Mouse (Mus musculus) erythroblast, embryonic 14.5 days (primary cell): ENCODE data around the gene Nlrc4. TPM values are rescaled to one million over a fixed set of nuclear protein-coding genes. Genes with fewer than 3 reads are reported as not detected.
"Not testable (repeated sequence)": the region's sequence is repeated elsewhere in the genome, so short reads cannot be mapped to it uniquely, and the experiment has no call there.

Experiments used
- H3K27me3 ChIP-seq: 2 replicates; pipeline ENCODE4 v1.6.1; 2012; ENCODE audit warnings: inconsistent platforms; ENCODE audit not compliant: control insufficient read depth
- H3K36me3 ChIP-seq: 2 replicates; pipeline ENCODE4 v1.6.1; 2012; ENCODE audit warnings: mild to moderate bottlenecking, inconsistent platforms; ENCODE audit not compliant: control insufficient read depth
- H3K4me1 ChIP-seq: 2 replicates; pipeline ENCODE4 v1.6.1; 2012; ENCODE audit warnings: inconsistent platforms; ENCODE audit not compliant: control insufficient read depth
- H3K4me3 ChIP-seq: replicated peaks from 2 replicates; pipeline ENCODE3; 2012; ENCODE audit warnings: moderate library complexity, mild to moderate bottlenecking, inconsistent platforms
- H3K9me3 ChIP-seq: 2 replicates; pipeline ENCODE4 v1.6.1; 2012; ENCODE audit warnings: low read length, inconsistent platforms, mixed read lengths; ENCODE audit not compliant: control insufficient read depth
- GATA1 ChIP-seq: IDR thresholded peaks from 2 replicates; pipeline ENCODE4 v1.6.1; 2012; ENCODE audit warnings: low read length, inconsistent platforms, mixed read lengths
- TAL1 ChIP-seq: IDR thresholded peaks from 3 replicates; pipeline ENCODE4 v1.6.1; 2012; ENCODE audit warnings: low read length, inconsistent platforms, mixed read lengths
- polyA plus RNA-seq: library from polyadenylated mRNA; stranded (reverse); fragments of >175 nt; gene quantifications from 2 replicates; pipeline ENCODE4 v1.2.3, GENCODE M21; 2012

The Nlrc4 gene
- not detected in 2 replicates for polyA plus RNA-seq

DNA sequence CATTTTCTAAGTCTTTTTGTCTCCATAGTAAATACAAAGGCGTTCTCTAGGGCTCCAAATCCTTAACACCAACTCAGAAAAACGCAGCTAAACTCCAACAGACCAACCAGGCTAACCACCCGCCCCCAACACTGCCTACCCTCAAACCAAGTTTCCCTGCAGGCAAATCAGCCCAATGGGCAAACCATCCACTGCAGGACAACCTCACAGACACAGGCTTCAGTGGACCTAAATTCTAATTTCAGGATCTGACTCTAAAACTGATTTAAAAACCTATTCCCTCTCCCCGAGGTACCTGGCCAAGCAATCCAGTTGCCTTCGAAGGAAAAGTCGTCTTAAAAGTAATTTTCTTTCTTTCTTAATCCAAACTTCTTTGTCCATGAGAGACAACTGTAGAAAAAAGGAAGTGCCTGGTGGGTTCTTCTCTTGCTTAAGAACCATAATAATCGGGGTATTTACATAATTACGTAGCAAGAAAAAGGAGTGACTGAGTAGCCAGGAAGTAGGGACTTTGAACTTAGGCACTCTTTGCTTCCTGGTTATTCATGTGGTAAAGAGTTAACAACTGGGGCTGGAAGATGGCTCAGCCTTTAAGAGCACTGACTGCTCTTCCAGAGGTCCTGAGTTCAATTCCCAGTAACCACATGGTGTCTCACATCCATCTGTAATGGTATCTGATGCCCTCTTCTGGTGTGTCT, at the start of gene Nlrc4:
Nlrc4 (minus strand) TSS at position 432 of the 698 bp plus-strand sequence.
- H3K9me3 ChIP-seq: no peaks in the 10 kb centered on the region
- TF ChIP-seq TAL1: no peak
- TF ChIP-seq GATA1: no peak
- H3K4me1 ChIP-seq: no peaks in the 10 kb centered on the region
- no peaks in the 10 kb centered on the region for H3K27me3 ChIP-seq
- H3K36me3 ChIP-seq: no peaks in the 10 kb centered on the region
- no peak within 1 kb of the TSS for H3K4me3 ChIP-seq

DNA sequence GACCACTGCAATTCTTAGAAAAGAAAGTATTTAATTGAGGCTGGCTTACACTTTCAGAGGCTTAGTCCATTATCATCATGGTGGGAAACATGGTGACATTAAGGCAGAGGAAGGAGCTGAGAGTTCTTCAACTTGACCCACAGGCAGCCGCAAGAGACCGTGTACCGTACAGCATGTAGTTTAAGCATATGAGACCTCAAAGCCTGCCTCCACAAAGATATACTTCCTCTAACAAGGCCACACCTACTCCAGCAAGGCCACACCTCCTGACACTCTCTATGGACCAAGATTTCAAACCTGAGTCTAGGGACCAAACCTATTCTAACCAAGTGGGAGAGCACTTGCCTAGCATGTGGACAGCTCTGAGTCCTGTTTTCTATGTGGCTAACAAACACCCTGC, 49.7 kb upstream of the Nlrc4 start:
- TF ChIP-seq TAL1 (no peak), GATA1 (no peak)

DNA sequence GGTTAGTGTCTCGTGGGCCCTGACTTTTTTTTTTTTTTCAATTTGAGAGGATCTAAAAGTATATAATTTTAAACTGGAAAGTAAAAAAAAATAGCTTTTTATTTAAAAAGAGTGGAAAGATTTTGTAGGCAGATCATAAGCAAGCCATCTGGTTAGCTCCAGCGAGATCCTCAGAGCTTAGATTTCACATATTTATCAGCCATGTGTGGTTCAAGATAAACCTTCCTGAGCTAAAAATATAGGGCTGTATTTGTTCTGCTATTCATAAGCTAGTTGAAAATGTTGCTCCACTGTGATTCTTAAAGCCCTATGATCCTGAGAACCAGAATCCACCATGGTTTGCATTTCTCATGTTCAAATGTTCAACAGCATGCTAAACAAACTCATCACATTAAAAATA, 49.0 kb upstream of the Nlrc4 start:
- H3K4me3 ChIP-seq: no peak overlapping the region
- no peak for TF ChIP-seq GATA1
- TF ChIP-seq TAL1: no peak
- no peaks in the 10 kb centered on the region for H3K27me3 ChIP-seq
- H3K4me1 ChIP-seq: peaks cover 7% of the 10 kb centered on the region
- no peaks in the 10 kb centered on the region for H3K9me3 ChIP-seq
- H3K36me3 ChIP-seq: no peaks in the 10 kb centered on the region

More for the DNA sequence above, 49.7 kb upstream of the Nlrc4 start:
- no peaks in the 10 kb centered on the region for H3K27me3 ChIP-seq
- H3K4me3 ChIP-seq: no peak overlapping the region
- no peaks in the 10 kb centered on the region for H3K9me3 ChIP-seq
- H3K4me1 ChIP-seq: peaks cover 7% of the 10 kb centered on the region
- no peaks in the 10 kb centered on the region for H3K36me3 ChIP-seq

DNA sequence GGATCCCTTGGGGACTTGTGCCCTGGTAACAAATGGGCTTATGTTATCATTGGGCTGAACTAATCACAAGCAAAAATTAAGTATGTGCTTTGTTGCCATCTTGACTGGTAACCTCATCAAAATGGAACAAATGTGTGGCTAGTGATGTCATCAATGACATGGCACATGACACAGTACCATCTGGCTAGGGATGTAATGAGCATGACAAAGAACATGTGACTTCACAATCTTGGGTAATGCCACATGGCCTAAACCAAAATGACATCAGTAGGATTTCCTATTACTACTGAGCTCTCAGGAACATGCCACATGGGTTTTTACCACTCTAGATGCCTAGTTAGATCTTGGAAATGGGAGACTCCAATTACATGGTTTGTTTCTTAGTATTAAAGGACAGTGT, 42.1 kb upstream of the Nlrc4 start:
- Histone ChIP-seq H3K9me3 (no peaks in the 10 kb centered on the region), H3K36me3 (peaks cover 55% of the 10 kb centered on the region), H3K4me3 (no peak overlapping the region), H3K27me3 (no peaks in the 10 kb centered on the region), H3K4me1 (no peaks in the 10 kb centered on the region)
- TF ChIP-seq GATA1 (no peak), TAL1 (no peak)

DNA sequence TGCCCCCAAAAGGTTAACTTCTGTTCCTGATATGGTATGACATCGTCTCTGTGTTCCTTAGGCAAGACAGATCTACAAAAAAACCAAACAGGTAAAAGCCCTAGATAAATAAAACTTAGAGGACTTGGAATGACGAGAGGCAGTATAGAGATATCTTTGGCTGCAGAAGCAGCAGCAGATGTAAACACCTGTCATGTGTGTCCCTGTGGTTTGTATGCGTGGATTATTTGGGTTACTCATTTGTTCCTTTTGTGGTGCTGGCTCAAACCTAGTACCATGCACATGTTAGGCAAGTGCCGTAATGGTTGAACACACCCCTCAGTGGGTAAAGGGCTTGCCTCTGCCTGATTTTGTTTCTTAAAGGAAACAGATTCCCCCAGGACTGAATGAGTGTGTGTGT, 41.3 kb upstream of the Nlrc4 start:
- Histone ChIP-seq H3K27me3 (no peaks in the 10 kb centered on the region), H3K9me3 (no peaks in the 10 kb centered on the region), H3K4me1 (no peaks in the 10 kb centered on the region), H3K36me3 (peaks cover 63% of the 10 kb centered on the region), H3K4me3 (no peak overlapping the region)
- TF ChIP-seq GATA1 (no peak), TAL1 (no peak)

DNA sequence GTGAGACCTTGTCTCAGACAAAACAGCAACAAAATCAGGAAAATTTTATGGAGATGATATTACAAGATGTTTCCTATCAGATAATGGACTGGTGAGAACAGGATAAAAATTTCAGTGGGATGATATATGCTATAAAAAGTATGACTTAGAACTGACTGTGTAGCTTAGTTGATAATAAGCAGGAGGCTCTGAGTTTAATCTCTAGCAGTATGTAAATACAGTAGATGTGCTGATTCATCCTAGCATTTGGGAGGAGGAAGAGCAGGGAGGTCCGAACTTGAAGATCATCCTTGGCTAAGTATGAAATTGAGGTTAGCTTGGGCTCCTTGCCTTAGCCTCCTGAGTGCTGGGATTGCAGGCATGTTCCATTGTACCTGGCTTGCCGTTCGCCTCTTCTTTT, 32.6 kb upstream of the Nlrc4 start:
- Histone ChIP-seq H3K27me3 (peaks cover 4% of the 10 kb centered on the region; the same call in 1 of the 2 replicates), H3K4me1 (peaks cover 16% of the 10 kb centered on the region), H3K4me3 (peak overlapping the region; percentile 97), H3K36me3 (peaks cover 51% of the 10 kb centered on the region), H3K9me3 (no peaks in the 10 kb centered on the region)
- no peak for TF ChIP-seq TAL1
- TF ChIP-seq GATA1: peak; percentile 63

DNA sequence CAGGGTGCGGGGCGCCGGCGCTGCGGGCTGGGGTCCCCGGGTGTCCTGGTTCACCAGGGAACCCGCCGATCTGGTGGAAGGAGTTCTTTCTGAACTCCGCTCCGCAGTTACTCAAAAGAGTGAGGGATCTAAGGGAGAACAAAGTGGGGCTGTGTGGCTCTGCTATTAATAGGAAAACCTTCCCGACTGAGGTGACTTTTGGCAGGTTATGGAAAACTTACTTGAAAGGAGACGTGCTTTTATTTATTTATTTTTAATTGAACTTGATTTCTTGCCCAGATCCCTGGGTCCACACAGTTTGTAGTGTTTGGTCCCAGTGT, 30.9 kb upstream of the Nlrc4 start:
- peaks cover 9% of the 10 kb centered on the region for H3K27me3 ChIP-seq
- TF ChIP-seq GATA1: no peak
- TF ChIP-seq TAL1: no peak
- peaks cover 16% of the 10 kb centered on the region for H3K4me1 ChIP-seq
- peaks cover 34% of the 10 kb centered on the region for H3K36me3 ChIP-seq
- no peaks in the 10 kb centered on the region for H3K9me3 ChIP-seq
- H3K4me3 ChIP-seq: peak overlapping the region; percentile 97

DNA sequence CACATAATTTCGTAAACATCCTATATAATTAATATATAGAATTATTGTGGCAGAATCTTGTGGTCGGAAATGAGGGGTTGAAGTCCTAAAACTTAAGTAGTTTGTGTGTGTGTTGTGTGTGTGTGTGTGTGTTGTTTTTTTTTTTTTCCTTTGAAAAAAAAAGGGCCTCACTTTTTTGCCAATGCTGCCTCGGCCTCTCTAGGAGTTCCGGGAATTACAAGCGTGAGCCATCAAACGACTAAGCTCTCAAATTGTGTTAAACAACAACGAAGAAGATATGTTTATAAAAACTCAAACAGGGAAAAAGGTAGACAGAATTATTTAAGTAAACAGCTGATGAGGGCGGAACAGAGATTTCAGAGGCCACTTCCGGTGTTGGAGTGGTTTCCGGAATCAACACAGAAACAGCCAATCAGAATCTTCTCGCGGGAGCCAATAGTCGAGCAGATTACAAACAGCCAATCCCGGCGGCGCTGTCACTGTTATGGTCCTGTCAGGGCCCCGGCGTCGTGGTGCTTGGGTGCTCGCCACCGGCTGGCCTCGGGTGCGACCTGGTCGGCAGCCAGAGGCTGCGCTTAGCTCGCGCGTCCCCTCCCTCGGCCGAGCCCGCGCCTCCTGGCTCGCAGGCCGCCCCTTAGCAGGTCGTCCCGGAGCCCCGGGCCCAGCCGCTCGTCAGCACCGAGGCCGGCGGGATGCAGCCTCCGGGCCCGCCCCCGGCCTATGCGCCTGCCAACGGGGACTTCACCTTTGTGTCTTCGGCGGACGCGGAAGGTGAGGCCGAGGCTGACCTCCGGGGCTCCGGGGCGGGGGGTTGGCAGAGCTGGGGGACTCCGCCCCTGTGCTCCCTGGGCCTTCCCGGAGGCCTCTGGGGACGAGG, 30.3 kb upstream of the Nlrc4 start, which contains the start of gene Yipf4:
Yipf4 (plus strand) TSS at position 470 of the 877 bp plus-strand sequence.
- Histone ChIP-seq H3K9me3 (no peaks in the 10 kb centered on the region), H3K4me1 (peaks cover 16% of the 10 kb centered on the region), H3K27me3 (peaks cover 10% of the 10 kb centered on the region), H3K4me3 (peak within 1 kb of the TSS; percentile 97), H3K36me3 (peaks cover 28% of the 10 kb centered on the region)
- TF ChIP-seq GATA1 (no peak), TAL1 (no peak)

DNA sequence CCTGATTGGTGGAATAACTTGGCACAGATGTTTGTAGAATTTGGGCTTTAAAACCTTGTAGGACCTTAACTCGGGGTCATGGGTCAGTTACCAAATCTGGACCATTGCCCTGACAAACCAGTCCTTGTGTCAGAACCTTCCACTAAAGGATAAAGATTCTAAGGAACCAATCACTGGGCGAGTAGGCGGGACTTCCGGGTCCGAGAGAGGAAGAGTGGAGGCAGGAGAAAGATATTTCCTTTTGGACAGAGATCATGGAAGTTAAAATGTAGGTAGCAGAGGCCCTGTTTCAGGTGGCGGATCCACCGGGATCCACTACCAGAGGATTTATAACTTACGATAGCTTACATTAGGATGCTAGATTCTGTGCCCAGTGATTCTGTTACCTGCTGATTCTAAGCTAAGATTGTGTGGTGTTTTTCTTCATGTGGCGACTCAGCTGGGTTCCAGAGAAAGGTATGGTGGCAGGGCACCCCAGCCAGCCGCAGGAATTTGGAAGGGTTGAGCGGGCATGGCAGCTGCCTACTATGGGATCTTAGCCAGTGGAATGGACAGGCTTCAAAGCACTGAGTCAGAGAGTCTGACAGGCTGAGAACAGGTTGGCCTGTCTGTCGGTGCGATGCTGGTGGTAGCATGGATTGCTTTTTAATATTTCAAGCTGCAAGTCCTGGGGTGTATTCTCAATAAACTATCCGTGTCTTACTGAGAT, 21.6 kb upstream of the Nlrc4 start:
- no peaks in the 10 kb centered on the region for H3K4me1 ChIP-seq
- H3K9me3 ChIP-seq: no peaks in the 10 kb centered on the region
- H3K36me3 ChIP-seq: no peaks in the 10 kb centered on the region
- H3K4me3 ChIP-seq: no peak overlapping the region
- peaks cover 5% of the 10 kb centered on the region for H3K27me3 ChIP-seq
- TF ChIP-seq GATA1 (no peak), TAL1 (no peak)

DNA sequence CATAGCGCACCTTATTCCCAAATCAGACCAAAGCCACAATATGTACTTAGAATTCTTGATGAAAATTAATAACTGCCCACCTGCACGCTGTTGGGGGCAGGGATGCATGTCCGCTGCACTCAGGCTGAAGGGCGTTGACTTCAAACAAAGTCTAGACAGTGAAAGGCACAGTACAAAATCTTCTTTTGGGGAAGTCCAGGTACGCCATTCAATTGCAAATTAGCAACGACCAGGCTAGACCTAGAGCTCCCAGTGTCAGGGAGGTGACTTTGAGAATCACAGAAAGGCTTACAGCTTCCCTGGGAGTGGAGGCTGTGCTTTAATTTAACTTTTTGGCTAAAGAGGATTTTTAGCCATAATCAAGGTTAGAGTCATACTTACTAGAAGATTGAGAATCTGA, 11.2 kb upstream of the Nlrc4 start:
- H3K4me3 ChIP-seq, H3K27me3 ChIP-seq, H3K36me3 ChIP-seq, H3K9me3 ChIP-seq, H3K4me1 ChIP-seq: not testable (repeated sequence)

DNA sequence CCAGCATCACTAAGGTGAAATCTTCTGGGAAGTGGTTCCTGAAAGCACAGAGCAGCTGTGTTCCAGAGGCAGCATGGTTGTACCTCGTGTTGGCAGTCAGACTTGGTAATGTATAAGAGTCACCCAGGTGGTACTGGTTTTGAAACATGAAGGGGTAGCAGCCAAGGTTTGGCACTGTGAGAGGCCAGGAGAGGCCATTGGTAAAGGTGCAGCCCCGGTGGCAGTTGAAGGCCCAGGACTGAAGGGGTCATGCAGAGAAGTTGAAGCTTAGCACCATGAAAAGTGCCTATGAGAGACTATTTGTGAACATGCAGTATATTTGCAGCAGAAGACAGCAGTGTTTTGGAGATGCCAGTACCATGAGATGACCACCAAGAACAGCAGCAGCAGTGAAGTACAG, 9.0 kb upstream of the Nlrc4 start:
- H3K4me3 ChIP-seq, H3K36me3 ChIP-seq, H3K9me3 ChIP-seq, H3K27me3 ChIP-seq, H3K4me1 ChIP-seq: not testable (repeated sequence)
